Comparison of ENCODE assay signal across 8 mouse cellular contexts in genomic region chr16:91885389-91886122, GRCm38 (mm10).
A peak's percentile ranks its signal among the peaks of the same experiment; 100 is the strongest.
DNase-seq lines count a peak whose midpoint lies in the region; ATAC-seq and TF ChIP-seq lines count a peak whose summit lies in the region.

No protein-coding gene starts in this region.

- peaks cover 8% of the 10 kb centered on the region; the same call in 1 of the 2 replicates for H3K4me1 ChIP-seq in forebrain, postnatal 0 days (ENCODE audit: insufficient read depth)
- H3K4me1 ChIP-seq in midbrain, embryonic 11.5 days (ENCODE audit: control insufficient read depth, insufficient read depth, low read length): peaks cover 9% of the 10 kb centered on the region

- peak; percentile 37 for TF ChIP-seq CTCF in forebrain, postnatal 0 days (IDR thresholded peaks at IDR 0.05; ENCODE audit: low read depth)

- whole genome bisulfite sequencing in forebrain, postnatal 0 days: 5% methylated on average over 18 of the region's 19 CpGs
- 7% methylated on average over 19 of the region's 19 CpGs for WGBS in midbrain, embryonic 11.5 days

- H3K9me3 ChIP-seq in forebrain, postnatal 0 days (ENCODE audit: low read length): no peaks in the 10 kb centered on the region
- H3K9me3 ChIP-seq in midbrain, embryonic 11.5 days (ENCODE audit: control insufficient read depth, low read length): no peaks in the 10 kb centered on the region

- H3K27ac ChIP-seq in forebrain, postnatal 0 days (ENCODE audit: low read depth, low read length): peak overlapping the region; percentile 57
- no peak overlapping the region for H3K27ac ChIP-seq in midbrain, embryonic 11.5 days (ENCODE audit: low read depth, low read length)

- no peaks in the 10 kb centered on the region for H3K27me3 ChIP-seq in forebrain, postnatal 0 days (ENCODE audit: insufficient read depth, low read length)
- no peaks in the 10 kb centered on the region for H3K27me3 ChIP-seq in midbrain, embryonic 11.5 days (ENCODE audit: control insufficient read depth, insufficient read depth, low read length)

- no peak overlapping the region for H3K9ac ChIP-seq in forebrain, postnatal 0 days
- peak overlapping the region; percentile 30 for H3K9ac ChIP-seq in midbrain, embryonic 11.5 days (ENCODE audit: low read length)

- ATAC-seq in CD4-positive, CD25-positive, alpha-beta regulatory T cell, adult 4 months: no peak
- 0 out of 2 replicates have a peak, but pooled peaks have one; percentile 15 for ATAC-seq in forebrain, postnatal 0 days
- peak; percentile 49; the same call in 1 of the 2 replicates for ATAC-seq in midbrain, embryonic 11.5 days (ENCODE audit: low FRiP score)

- peak overlapping the region; percentile 13; the same call in 1 of the 2 replicates for H3K4me2 ChIP-seq in forebrain, postnatal 0 days (ENCODE audit: low read depth)
- peak overlapping the region; percentile 30; the same call in 1 of the 2 replicates for H3K4me2 ChIP-seq in midbrain, embryonic 11.5 days

- H3K36me3 ChIP-seq in forebrain, postnatal 0 days (ENCODE audit: insufficient read depth): peaks cover 15% of the 10 kb centered on the region; the same call in 1 of the 2 replicates
- H3K36me3 ChIP-seq in midbrain, embryonic 11.5 days (ENCODE audit: control insufficient read depth, insufficient read depth, low read length): no peaks in the 10 kb centered on the region

- H3K4me3 ChIP-seq in forebrain, postnatal 0 days (ENCODE audit: low read depth, low read length): no peak overlapping the region
- no peak overlapping the region for H3K4me3 ChIP-seq in midbrain, embryonic 11.5 days (ENCODE audit: low read depth, low read length)

- DNase-seq in CD4-positive, CD25-positive, alpha-beta regulatory T cell, adult 2 months (ENCODE audit: low read depth, low spot score): peak; percentile 72
- DNase-seq in Muller cell, postnatal 12 days (ENCODE audit: inconsistent ontology term): peak; percentile 53
- peak; percentile 41 for DNase-seq in forebrain, postnatal 0 days
- DNase-seq in kidney, postnatal 25 days: peak; percentile 50 to 53
- peak; percentile 95 for DNase-seq in midbrain, embryonic 11.5 days (ENCODE audit: low spot score, missing footprints)
- DNase-seq in thymus, postnatal 36 days: peak; percentile 26 to 27
- DNase-seq in c-Kit-positive CD71-positive TER-119-positive erythroid progenitor cells, embryonic 14.5 days (ENCODE audit: low spot score): no peak
